Mouse (Mus musculus) embryonic fibroblast, embryonic 13.5 days (primary cell): Measurements from ENCODE around the gene Dnmt3a. TPM values are rescaled to one million over a fixed set of nuclear protein-coding genes. Genes with fewer than 3 reads are reported as not detected.
A peak's percentile ranks its signal among the peaks of the same experiment; 100 is the strongest.

Experiments
- H3K27ac ChIP-seq: 2 replicates; pipeline ENCODE4 v1.5.1; 2012; ENCODE audit warnings: low read length, control low read depth, inconsistent platforms; ENCODE audit not compliant: insufficient read depth
- H3K4me1 ChIP-seq: 2 replicates; pipeline ENCODE4 v1.6.1; 2011; ENCODE audit warnings: low read length; ENCODE audit not compliant: control insufficient read depth, insufficient read depth
- H3K4me3 ChIP-seq: 2 replicates; pipeline ENCODE4 v1.5.1; 2011; ENCODE audit warnings: mild to moderate bottlenecking, control low read depth, low read length; ENCODE audit not compliant: insufficient read depth
- CTCF ChIP-seq: IDR thresholded peaks from 2 replicates; pipeline ENCODE4 v1.5.1; 2011; ENCODE audit warnings: mild to moderate bottlenecking, control low read depth, low read length, moderate library complexity, borderline replicate concordance; ENCODE audit not compliant: insufficient read depth
- POLR2A ChIP-seq: IDR thresholded peaks from 2 replicates; pipeline ENCODE4 v1.6.1; 2011; ENCODE audit warnings: low read depth, mild to moderate bottlenecking, control low read depth, low read length, moderate library complexity
- polyA plus RNA-seq: library from polyadenylated mRNA; stranded (reverse); fragments of >200 nt; gene quantifications from 2 replicates; pipeline ENCODE4 v1.2.4, GENCODE M21; 2011; ENCODE audit warnings: low read depth; ENCODE audit not compliant: missing spikeins, insufficient read length

Dnmt3a gene
- 21.6 and 27.0 TPM in 2 replicates for polyA plus RNA-seq

DNA sequence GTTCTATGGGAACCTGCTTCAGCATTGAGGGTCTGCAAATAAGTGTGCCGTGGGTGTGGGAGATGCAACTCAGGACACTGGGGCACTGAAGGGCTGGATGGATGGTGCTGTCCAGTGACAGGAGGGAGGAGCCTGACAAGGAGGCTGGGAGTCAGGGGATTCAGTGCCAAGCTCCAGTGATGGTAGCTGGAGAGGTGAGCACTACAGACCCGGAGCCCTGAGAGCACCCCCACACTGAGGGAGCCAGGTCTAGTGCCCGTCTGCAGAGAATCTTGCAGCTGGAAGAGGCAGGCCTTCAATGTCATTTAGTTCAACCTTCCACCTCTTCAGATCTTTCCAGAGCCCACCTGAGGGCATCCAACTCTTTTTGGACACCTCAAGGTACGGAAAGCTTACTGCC, at the start of gene Dnmt3a:
TSS of gene Dnmt3a (plus strand) at position 156 of the 400 bp plus-strand sequence.
- TF ChIP-seq POLR2A (no peak), CTCF (no peak)
- peak within 1 kb of the TSS; percentile 64 for H3K4me3 ChIP-seq
- H3K4me1 ChIP-seq: no peaks in the 10 kb centered on the region
- H3K27ac ChIP-seq: no peak within 1 kb of the TSS

DNA sequence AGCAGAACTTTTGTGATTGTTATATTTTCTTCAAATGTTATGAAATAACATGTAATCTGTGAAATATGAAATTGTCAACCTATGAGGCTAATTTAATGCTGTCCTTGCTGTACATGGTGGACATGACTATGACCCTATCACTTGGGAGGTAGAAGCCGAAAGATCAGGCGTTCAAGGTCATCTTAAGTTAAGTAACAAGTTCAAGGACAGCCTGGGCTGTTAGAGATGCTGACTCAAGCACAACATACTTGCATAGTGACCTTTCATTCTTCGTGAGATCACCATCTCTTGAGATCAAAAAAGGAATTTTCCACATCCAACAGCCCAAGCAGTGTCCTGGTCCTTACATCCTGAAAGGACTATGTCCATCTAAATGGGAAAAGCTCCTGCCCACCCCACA, 49.6 kb upstream of the Dnmt3a start:
- TF ChIP-seq CTCF (no peak), POLR2A (no peak)
- peaks cover 3% of the 10 kb centered on the region; the same call in 1 of the 2 replicates for H3K4me1 ChIP-seq
- H3K4me3 ChIP-seq: no peak overlapping the region
- no peak overlapping the region for H3K27ac ChIP-seq

DNA sequence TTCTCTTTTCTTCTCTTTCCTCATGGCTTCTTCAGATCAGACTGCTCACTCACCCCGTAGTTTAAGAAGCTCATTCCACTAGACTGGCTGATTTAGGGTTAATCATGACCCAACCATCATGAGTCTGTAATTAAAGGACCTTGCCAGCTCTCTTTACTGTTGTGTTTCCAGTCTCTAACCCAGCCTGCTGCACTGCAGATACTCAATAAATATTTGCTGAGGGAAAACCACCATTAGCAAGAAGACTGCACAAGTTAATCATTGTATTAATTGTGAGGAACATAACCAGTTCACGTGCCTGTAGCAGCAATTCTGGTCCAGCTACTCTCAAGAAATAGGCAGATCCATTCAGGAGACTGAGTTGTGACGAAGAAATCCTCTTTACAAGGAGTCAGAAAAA, 47.7 kb upstream of the Dnmt3a start:
- H3K27ac ChIP-seq: no peak overlapping the region

DNA sequence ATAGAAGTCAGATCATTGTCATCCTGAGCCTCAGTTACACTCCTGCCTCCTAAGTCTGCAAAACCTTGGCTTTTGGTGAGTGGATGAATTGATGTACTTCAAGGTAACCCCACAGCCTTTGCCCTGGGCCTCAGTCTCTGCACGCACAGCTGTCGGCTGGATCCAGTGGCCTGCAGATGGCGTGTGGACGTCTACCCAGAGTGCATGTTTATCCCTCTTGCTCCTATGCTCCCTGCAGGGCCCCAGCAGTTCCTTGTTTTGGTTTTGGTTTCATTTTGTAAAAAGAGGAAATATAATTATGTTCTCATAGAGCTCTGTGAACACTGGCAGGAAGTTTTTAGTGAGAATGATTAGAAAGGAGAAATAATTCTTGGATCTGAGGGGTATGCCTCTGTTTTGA, 46.4 kb upstream of the Dnmt3a start:
- Histone ChIP-seq H3K4me3 (no peak overlapping the region), H3K4me1 (peaks cover 7% of the 10 kb centered on the region), H3K27ac (no peak overlapping the region)
- TF ChIP-seq CTCF (peak; percentile 55; the same call in 1 of the 2 replicates), POLR2A (no peak)

More for the DNA sequence above, 47.7 kb upstream of the Dnmt3a start:
- TF ChIP-seq CTCF (no peak), POLR2A (no peak)
- Histone ChIP-seq H3K4me1 (peaks cover 3% of the 10 kb centered on the region; the same call in 1 of the 2 replicates), H3K4me3 (no peak overlapping the region)

DNA sequence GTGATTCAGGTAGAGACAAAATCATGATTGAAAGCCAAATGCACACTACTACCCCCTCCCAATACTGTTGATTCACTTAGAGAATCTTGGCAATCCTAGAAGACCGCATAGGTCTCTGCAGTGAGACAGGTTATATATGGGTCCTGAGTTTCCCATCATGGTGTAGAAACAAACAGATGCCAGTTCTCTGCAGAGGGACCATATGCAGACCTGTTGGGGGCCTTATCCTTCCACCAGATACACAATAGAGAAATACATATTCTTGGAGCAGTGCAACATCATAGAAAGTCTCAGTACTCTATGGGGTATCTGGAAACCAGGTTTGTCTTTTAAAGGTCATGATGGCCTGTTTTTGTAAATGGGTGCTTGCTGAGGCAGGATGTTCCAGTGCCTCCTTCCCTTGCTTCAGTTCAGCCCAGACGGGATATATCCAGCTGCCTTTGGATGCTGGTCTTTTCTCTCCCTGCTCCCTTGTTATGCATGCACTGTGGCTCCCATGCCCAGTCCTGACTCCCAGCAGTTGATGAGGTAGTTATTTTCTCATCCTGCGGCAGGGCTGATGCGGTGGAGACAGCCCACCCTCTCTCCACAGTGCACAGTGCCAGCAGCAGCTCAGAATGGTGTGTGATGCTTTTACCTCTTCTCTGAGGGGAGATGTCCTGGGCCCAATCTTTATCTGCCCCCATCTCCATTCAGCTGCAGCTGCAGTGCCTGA, 44.8 kb upstream of the Dnmt3a start:
- H3K4me1 ChIP-seq: peaks cover 9% of the 10 kb centered on the region
- TF ChIP-seq CTCF (no peak), POLR2A (no peak)
- no peak overlapping the region for H3K4me3 ChIP-seq
- H3K27ac ChIP-seq: no peak overlapping the region

DNA sequence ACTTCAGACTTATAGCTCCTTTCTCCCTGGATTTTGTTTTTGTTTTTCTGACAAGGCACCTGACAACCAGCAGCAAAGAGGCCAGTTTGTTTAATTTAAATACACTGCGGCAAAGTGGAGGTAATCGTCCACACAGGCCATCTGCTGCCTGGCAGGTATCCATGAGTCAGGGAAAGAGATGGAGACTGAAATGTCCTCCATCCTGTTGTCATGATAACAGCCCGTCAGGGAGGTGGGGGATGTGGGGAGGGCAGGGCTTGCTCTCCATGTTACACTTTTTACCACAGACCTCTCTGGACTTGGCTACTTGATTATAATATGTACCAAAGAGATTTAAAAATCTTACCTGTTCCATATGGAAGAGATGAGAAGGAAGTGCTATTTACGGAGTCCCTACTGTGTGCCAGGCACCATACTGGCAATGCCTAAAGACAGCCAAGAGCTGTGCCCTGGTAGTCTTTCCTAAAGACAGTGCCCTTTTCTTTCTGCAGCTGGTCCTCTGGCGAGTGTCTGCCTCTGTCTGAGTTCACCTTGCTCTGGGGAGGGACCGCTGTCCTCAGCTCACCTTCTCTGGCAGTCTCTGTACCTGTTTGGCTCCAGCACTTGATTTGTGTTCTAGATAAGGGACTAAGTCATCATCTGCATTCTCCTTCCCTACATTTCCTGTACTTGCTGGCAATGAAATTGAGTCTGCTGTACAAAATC, 44.1 kb upstream of the Dnmt3a start:
- Histone ChIP-seq H3K27ac (no peak overlapping the region), H3K4me3 (no peak overlapping the region), H3K4me1 (peaks cover 9% of the 10 kb centered on the region)
- TF ChIP-seq CTCF: no peak
- no peak for TF ChIP-seq POLR2A

GRCm38 (mm10) chr12:3764191-3764804, 41.5 kb upstream of the Dnmt3a start:
- Histone ChIP-seq H3K27ac (no peak overlapping the region), H3K4me1 (peaks cover 7% of the 10 kb centered on the region), H3K4me3 (no peak overlapping the region)
- TF ChIP-seq POLR2A: no peak
- TF ChIP-seq CTCF: no peak

- Histone ChIP-seq H3K4me1 (peaks cover 6% of the 10 kb centered on the region), H3K4me3 (no peak overlapping the region)
- no peak for TF ChIP-seq CTCF
- no peak for TF ChIP-seq POLR2A
These were observed 38.4 kb upstream of the Dnmt3a start for GRCm38 (mm10) chr12:3767360-3767759.

DNA sequence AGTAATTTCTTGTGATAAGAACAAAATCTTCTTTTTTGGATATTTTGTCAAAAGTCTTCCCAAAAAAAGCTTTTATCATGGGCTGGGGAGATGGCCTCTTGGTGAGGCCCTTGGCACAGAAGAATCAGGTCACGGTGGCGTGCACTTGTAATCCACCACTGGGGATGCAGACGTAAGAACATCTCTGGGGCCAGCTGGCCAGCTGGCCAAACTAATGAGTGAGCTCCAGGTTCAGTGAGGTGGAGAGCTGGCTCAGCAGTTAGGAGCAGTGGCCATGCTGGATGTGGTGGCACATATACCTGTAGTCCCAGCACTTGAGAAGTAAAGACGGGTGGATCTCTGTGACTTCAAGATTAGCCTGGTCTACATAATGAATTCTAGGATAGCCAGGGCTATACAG, 37.4 kb upstream of the Dnmt3a start:
- TF ChIP-seq CTCF (no peak), POLR2A (no peak)
- no peak overlapping the region for H3K27ac ChIP-seq
- peaks cover 6% of the 10 kb centered on the region for H3K4me1 ChIP-seq
- no peak overlapping the region for H3K4me3 ChIP-seq

More at GRCm38 (mm10) chr12:3767360-3767759, 38.4 kb upstream of the Dnmt3a start:
- no peak overlapping the region for H3K27ac ChIP-seq
